Mouse (Mus musculus): ENCODE data around the gene Blzf1. TPM values are rescaled to one million over a fixed set of nuclear protein-coding genes. Genes with fewer than 3 reads are reported as not detected.

Gene Blzf1
- polyA plus RNA-seq, 1 experiment from 2014 or later: 50.5 TPM

- 81% methylated on average over 1 of the region's 1 CpGs for WGBS
- Histone ChIP-seq H3K4me1 (replicated peaks; ENCODE audit: control insufficient read depth, insufficient read depth) (no peaks in the 10 kb centered on the region; the same call in none of the 2 replicates), H3K4me3 (ENCODE audit: low read depth, low read length) (no peak overlapping the region), H3K36me3 (ENCODE audit: control insufficient read depth, insufficient read depth, low read length) (no peaks in the 10 kb centered on the region), H3K4me2 (replicated peaks; ENCODE audit: low read depth) (peak overlapping the region; percentile 91; the same call in 1 of the 2 replicates), H3K9me3 (ENCODE audit: control insufficient read depth, low read length) (no peaks in the 10 kb centered on the region), H3K9ac (ENCODE audit: low read length) (no peak overlapping the region), H3K27ac (replicated peaks) (no peak overlapping the region), H3K27me3 (ENCODE audit: control insufficient read depth, insufficient read depth, low read length) (no peaks in the 10 kb centered on the region)
- DNase-seq (ENCODE audit: low spot score): no peak
- TF ChIP-seq EP300 (optimal IDR thresholded peaks at IDR 0.05): no peak
- no peak for TF ChIP-seq CTCF (IDR thresholded peaks at IDR 0.05; ENCODE audit: low read depth)
- no peak for ATAC-seq (ENCODE audit: low FRiP score, low TSS enrichment)
Measured at GRCm38 (mm10) chr1:164251438-164251837, 55.9 kb downstream of the Blzf1 start.

DNA sequence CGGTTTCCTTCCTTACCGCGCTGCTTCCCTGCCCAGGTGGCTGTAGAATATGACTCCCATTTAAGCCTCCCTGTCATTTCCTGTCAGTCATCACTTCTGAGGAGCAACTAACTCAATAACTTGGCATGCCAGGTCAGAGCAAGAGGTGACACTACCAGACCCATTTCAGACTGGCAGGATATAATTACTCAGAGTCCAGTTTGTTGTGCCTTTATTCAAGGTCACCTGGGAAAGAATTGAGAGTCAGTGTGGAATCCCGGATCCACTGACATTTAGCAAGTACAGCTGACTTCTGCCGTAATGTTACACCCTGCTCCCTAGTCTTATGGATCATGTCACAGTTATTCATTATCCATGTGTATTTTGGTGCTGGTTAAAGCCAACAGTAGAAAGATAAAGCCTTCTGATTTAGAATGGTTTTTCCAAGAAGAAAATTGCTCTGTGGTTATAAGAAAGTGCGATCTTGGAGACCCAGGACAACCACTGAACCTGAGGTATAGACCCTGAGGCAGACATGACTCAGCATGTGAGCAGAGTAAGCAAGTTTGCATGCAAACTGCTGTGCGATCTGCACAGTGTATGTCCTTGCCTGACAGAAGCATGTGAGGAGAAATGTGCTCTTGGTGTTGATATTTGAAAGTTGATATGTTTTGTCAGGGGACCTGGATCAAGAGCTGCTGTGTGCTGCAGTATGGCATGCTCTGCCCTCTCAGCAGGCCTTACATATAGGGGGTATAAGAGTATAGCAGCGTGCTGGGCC lies 56.7 kb downstream of the Blzf1 start:
- no peaks in the 10 kb centered on the region; the same call in none of the 2 replicates for H3K4me1 ChIP-seq (replicated peaks; ENCODE audit: control insufficient read depth, insufficient read depth)
- H3K4me3 ChIP-seq (ENCODE audit: low read depth, low read length): peak overlapping the region; percentile 81
- peak overlapping the region; percentile 41 for H3K9ac ChIP-seq (ENCODE audit: low read length)
- 46% methylated on average over 8 of the region's 8 CpGs for WGBS
- no peak for ATAC-seq (ENCODE audit: low FRiP score, low TSS enrichment)
- H3K36me3 ChIP-seq (ENCODE audit: control insufficient read depth, insufficient read depth, low read length): no peaks in the 10 kb centered on the region
- peak overlapping the region; percentile 36 for H3K27ac ChIP-seq (replicated peaks)
- DNase-seq (ENCODE audit: low spot score): no peak
- peak overlapping the region; percentile 91 for H3K4me2 ChIP-seq (replicated peaks; ENCODE audit: low read depth)
- H3K27me3 ChIP-seq (ENCODE audit: control insufficient read depth, insufficient read depth, low read length): no peaks in the 10 kb centered on the region
- no peak for TF ChIP-seq EP300 (optimal IDR thresholded peaks at IDR 0.05)
- no peaks in the 10 kb centered on the region for H3K9me3 ChIP-seq (ENCODE audit: control insufficient read depth, low read length)

DNA sequence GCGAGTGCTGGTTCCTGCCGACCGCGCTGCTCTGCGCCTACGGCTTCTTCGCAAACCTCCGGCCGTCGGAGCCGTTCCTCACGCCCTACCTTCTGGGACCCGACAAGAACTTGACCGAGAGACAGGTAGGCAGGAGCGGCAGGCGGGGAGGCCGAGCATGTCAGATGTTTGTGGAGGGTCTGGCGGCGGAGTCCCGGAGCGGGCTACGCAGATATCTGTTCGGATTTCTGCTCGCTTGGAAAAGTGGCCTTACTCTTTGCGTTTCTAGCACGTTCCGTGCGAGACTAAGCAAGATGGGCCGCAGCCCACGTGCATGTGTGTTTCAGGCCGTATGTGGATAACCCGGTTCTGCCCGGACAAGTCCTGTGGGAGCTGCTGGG lies 58.0 kb downstream of the Blzf1 start:
- no peaks in the 10 kb centered on the region for H3K9me3 ChIP-seq (ENCODE audit: control insufficient read depth, low read length)
- H3K4me2 ChIP-seq (replicated peaks; ENCODE audit: low read depth): peak overlapping the region; percentile 91
- H3K27ac ChIP-seq (replicated peaks): peak overlapping the region; percentile 86
- WGBS: under 1% methylated on average over 33 of the region's 33 CpGs
- no peak for TF ChIP-seq CTCF (IDR thresholded peaks at IDR 0.05; ENCODE audit: low read depth)
- TF ChIP-seq EP300 (optimal IDR thresholded peaks at IDR 0.05): no peak
- H3K4me3 ChIP-seq (ENCODE audit: low read depth, low read length): peak overlapping the region; percentile 81
- no peak for DNase-seq (ENCODE audit: low spot score)
- no peaks in the 10 kb centered on the region; the same call in none of the 2 replicates for H3K4me1 ChIP-seq (replicated peaks; ENCODE audit: control insufficient read depth, insufficient read depth)
- peak; percentile 16 for ATAC-seq (ENCODE audit: low FRiP score, low TSS enrichment)
- peak overlapping the region; percentile 83 for H3K9ac ChIP-seq (ENCODE audit: low read length)
- no peaks in the 10 kb centered on the region for H3K36me3 ChIP-seq (ENCODE audit: control insufficient read depth, insufficient read depth, low read length)
- H3K27me3 ChIP-seq (ENCODE audit: control insufficient read depth, insufficient read depth, low read length): no peaks in the 10 kb centered on the region

DNA sequence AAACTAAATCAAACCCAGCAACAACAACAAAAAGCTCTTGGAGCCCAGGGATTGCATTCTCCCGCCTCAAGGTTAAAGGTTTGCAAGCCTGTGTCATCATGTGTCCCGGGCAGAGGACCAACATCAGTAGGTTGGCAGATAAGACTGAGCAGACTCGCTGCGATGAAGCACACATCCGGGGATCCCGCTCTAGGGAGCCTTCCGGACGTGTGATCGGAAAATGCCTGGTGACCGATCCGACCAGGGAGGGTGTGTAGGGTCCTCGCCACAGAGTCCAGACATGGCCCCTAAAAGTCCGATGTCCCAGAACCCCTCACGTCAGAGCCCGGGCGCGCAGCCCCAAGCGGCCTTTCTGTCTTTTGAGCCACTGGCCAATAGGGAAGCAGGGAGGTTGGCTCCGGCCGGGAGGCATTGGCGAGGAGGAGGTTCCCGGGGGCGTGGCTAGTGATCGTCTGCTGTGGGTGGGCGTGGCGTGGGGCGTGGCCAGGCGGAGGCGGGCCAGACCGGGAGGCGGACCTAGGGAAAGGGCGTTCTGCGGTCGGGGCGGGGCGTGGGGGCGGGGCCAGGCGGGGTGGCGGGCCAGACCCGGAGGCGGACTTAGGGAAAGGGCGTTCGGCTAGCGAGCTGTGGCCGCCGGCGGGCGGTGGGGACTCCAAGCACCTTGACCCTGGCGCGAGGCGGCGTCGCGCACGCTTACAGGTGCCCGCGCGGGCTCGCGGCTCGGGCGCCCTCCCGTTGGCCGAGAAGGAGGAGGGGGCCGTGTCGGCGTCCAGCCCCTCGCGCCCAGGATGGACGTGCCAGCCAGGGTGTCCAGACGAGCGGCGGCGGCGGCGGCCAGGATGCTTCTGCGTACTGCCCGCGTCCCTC lies 58.6 kb downstream of the Blzf1 start, which contains the start of gene Slc19a2:
Gene Slc19a2 (plus strand): TSS at position 582 of the 867 bp plus-strand sequence.
- H3K9me3 ChIP-seq (ENCODE audit: control insufficient read depth, low read length): no peaks in the 10 kb centered on the region
- peak within 1 kb of the TSS; percentile 83 for H3K9ac ChIP-seq (ENCODE audit: low read length)
- H3K4me1 ChIP-seq (replicated peaks; ENCODE audit: control insufficient read depth, insufficient read depth): no peaks in the 10 kb centered on the region; the same call in none of the 2 replicates
- H3K4me3 ChIP-seq (ENCODE audit: low read depth, low read length): peak within 1 kb of the TSS; percentile 81
- H3K4me2 ChIP-seq (replicated peaks; ENCODE audit: low read depth): peak within 1 kb of the TSS; percentile 91
- peak within 1 kb of the TSS; percentile 86 for H3K27ac ChIP-seq (replicated peaks)
- under 1% methylated on average over 62 of the region's 79 CpGs for WGBS
- ATAC-seq (ENCODE audit: low FRiP score, low TSS enrichment) (peak; percentile 95), DNase-seq (ENCODE audit: low spot score) (peak; percentile 100)
- no peaks in the 10 kb centered on the region for H3K36me3 ChIP-seq (ENCODE audit: control insufficient read depth, insufficient read depth, low read length)
- no peak for TF ChIP-seq EP300 (optimal IDR thresholded peaks at IDR 0.05)
- TF ChIP-seq CTCF (IDR thresholded peaks at IDR 0.05; ENCODE audit: low read depth): 0 out of 2 replicates have a peak, but pooled peaks have one; percentile 0
- no peaks in the 10 kb centered on the region for H3K27me3 ChIP-seq (ENCODE audit: control insufficient read depth, insufficient read depth, low read length)

- Histone ChIP-seq H3K9ac (ENCODE audit: low read length) (peak overlapping the region; percentile 48), H3K4me3 (ENCODE audit: low read depth, low read length) (peak overlapping the region; percentile 81), H3K27ac (replicated peaks) (peak overlapping the region; percentile 79), H3K27me3 (ENCODE audit: control insufficient read depth, insufficient read depth, low read length) (no peaks in the 10 kb centered on the region), H3K9me3 (ENCODE audit: control insufficient read depth, low read length) (no peaks in the 10 kb centered on the region), H3K4me2 (replicated peaks; ENCODE audit: low read depth) (peak overlapping the region; percentile 44), H3K4me1 (replicated peaks; ENCODE audit: control insufficient read depth, insufficient read depth) (no peaks in the 10 kb centered on the region; the same call in none of the 2 replicates), H3K36me3 (ENCODE audit: control insufficient read depth, insufficient read depth, low read length) (no peaks in the 10 kb centered on the region)
- DNase-seq (ENCODE audit: low spot score) (no peak), ATAC-seq (ENCODE audit: low FRiP score, low TSS enrichment) (no peak)
- no peak for TF ChIP-seq CTCF (IDR thresholded peaks at IDR 0.05; ENCODE audit: low read depth)
- no peak for TF ChIP-seq EP300 (optimal IDR thresholded peaks at IDR 0.05)
- WGBS: 24% methylated on average over 10 of the region's 10 CpGs
Measured at GRCm38 (mm10) chr1:164247971-164248370, 59.3 kb downstream of the Blzf1 start.

All from stomach, postnatal 0 days (tissue).